Mouse (Mus musculus) C2C12 (cell line): ENCODE data around the gene Glis3.

ENCODE experiments used
- CEBPB ChIP-seq: IDR thresholded peaks from one replicate; pipeline ENCODE4 v1.6.1; 2011; ENCODE audit warnings: low read depth, mild to moderate bottlenecking, control low read depth, moderate library complexity
- CTCF ChIP-seq: IDR thresholded peaks from one replicate; pipeline ENCODE4 v1.5.1; 2011; ENCODE audit not compliant: control insufficient read depth, insufficient read depth, insufficient read length
- FOSL1 ChIP-seq: IDR thresholded peaks from one replicate; pipeline ENCODE4 v1.8.0; 2011; ENCODE audit warnings: mild to moderate bottlenecking, low read length; ENCODE audit not compliant: poor library complexity, insufficient read depth, severe bottlenecking
- MAX ChIP-seq: IDR thresholded peaks from one replicate; pipeline ENCODE4 v1.6.1; 2011; ENCODE audit warnings: mild to moderate bottlenecking, control low read depth
- MYOD1 ChIP-seq: IDR thresholded peaks from one replicate; pipeline ENCODE4 v1.6.1; 2011; ENCODE audit warnings: low read depth; ENCODE audit not compliant: control insufficient read depth, insufficient read length
- MYOG ChIP-seq: IDR thresholded peaks from one replicate; pipeline ENCODE4 v1.6.1; 2011; ENCODE audit not compliant: control insufficient read depth, insufficient read length; ENCODE audit errors: extremely low read depth
- USF1 ChIP-seq: IDR thresholded peaks from one replicate; pipeline ENCODE4 v1.6.1; 2011; ENCODE audit warnings: low read depth, mild to moderate bottlenecking, control low read depth, moderate library complexity

- TF ChIP-seq CTCF (no peak), MYOD1 (no peak), MAX (no peak), USF1 (no peak), MYOG (no peak), FOSL1 (no peak), CEBPB (no peak)
Observed at GRCm38 (mm10) chr19:28416069-28416468, 263.8 kb downstream of the Glis3 start.
